Mouse (Mus musculus): ENCODE measurements around the gene Gm3159. TPM values are rescaled to one million over a fixed set of nuclear protein-coding genes. Genes with fewer than 3 reads are reported as not detected.
"Not testable (repeated sequence)": the region's sequence is repeated elsewhere in the genome, so short reads cannot be mapped to it uniquely, and the experiment has no call there.

Gm3159 gene
- not detected for total RNA-seq (2022)

- not testable (repeated sequence) for DNase-seq (ENCODE audit: low spot score in 2 of 2)
These were observed at the start of gene Gm3159 for GRCm38 (mm10) chr14:4397226-4397625. TSS of gene Gm3159 (plus strand) at chr14:4397526.

- not testable (repeated sequence) for DNase-seq (ENCODE audit: low spot score in 2 of 2)
These were observed 28.3 kb upstream of the Gm3159 start for GRCm38 (mm10) chr14:4368991-4369390.

GRCm38 (mm10) chr14:4369691-4370090 is 27.6 kb upstream of the Gm3159 start:
- DNase-seq (ENCODE audit: low spot score in 2 of 2): not testable (repeated sequence)

- not testable (repeated sequence) for DNase-seq (ENCODE audit: low spot score in 2 of 2)
These were observed 19.5 kb upstream of the Gm3159 start for GRCm38 (mm10) chr14:4377871-4378270.

- not testable (repeated sequence) for DNase-seq (ENCODE audit: low spot score in 2 of 2)
These were observed 11.7 kb upstream of the Gm3159 start for GRCm38 (mm10) chr14:4385606-4386005.

- not testable (repeated sequence) for DNase-seq (ENCODE audit: low spot score in 2 of 2)
These were observed 4.3 kb upstream of the Gm3159 start for GRCm38 (mm10) chr14:4392841-4393530.

GRCm38 (mm10) chr14:4398624-4399023 is 1.3 kb downstream of the Gm3159 start:
- not testable (repeated sequence) for DNase-seq (ENCODE audit: low spot score in 2 of 2)

GRCm38 (mm10) chr14:4400115-4400789 is 2.9 kb downstream of the Gm3159 start:
- DNase-seq (ENCODE audit: low spot score in 2 of 2): not testable (repeated sequence)

GRCm38 (mm10) chr14:4401245-4401644 is 3.9 kb downstream of the Gm3159 start:
- not testable (repeated sequence) for DNase-seq (ENCODE audit: low spot score in 2 of 2)

GRCm38 (mm10) chr14:4403840-4404239 is 6.5 kb downstream of the Gm3159 start:
- not testable (repeated sequence) for DNase-seq (ENCODE audit: low spot score in 2 of 2)

- DNase-seq (ENCODE audit: low spot score in 2 of 2): not testable (repeated sequence)
These were observed 12.6 kb downstream of the Gm3159 start for GRCm38 (mm10) chr14:4409939-4410338.

GRCm38 (mm10) chr14:4414965-4415835 is 17.9 kb downstream of the Gm3159 start, which contains the start of gene Gm3164:
TSS of gene Gm3164 (plus strand) at chr14:4415448.
- not testable (repeated sequence) for DNase-seq (ENCODE audit: low spot score in 2 of 2)

- not testable (repeated sequence) for DNase-seq (ENCODE audit: low spot score in 2 of 2)
These were observed 33.4 kb downstream of the Gm3159 start, which contains the start of gene Gm3173 for GRCm38 (mm10) chr14:4430692-4431091. TSS of gene Gm3173 (plus strand) at chr14:4430992.

Other genes with a start within 250 kb of the Gm3159 start
- gene Gm3127, start 232.5 kb upstream of the Gm3159 start, total RNA-seq (2022): not detected
- under 1 TPM in 2 of 4 experiments, not detected in 2; 0.51 to 0.91 TPM for gene Gm2974, start 214.9 kb upstream of the Gm3159 start, total RNA-seq (2022)
- gene Gm3138, start 147.9 kb upstream of the Gm3159 start, total RNA-seq (2022): not detected
- not detected for gene Gm3149, start 80.2 kb upstream of the Gm3159 start, total RNA-seq (2022)
- 1 to 10 TPM in 3 of 4 experiments, under 1 TPM in 1; 0.81 to 1.4 (median 1.1) TPM for gene 2610042L04Rik, start 62.8 kb upstream of the Gm3159 start, total RNA-seq (2022)
- under 1 TPM; 0.21 to 0.94 (median 0.48) TPM for gene Gm3164, start 17.9 kb downstream of the Gm3159 start, total RNA-seq (2022)
- gene Gm3173, start 33.5 kb downstream of the Gm3159 start, total RNA-seq (2022): not detected
- gene Gm3182, start 84.2 kb downstream of the Gm3159 start, total RNA-seq (2022): not detected
- gene Gm3047, start 157.9 kb downstream of the Gm3159 start, total RNA-seq (2022): not detected
- gene Gm8159, start 234.8 kb downstream of the Gm3159 start, total RNA-seq (2022): under 1 TPM; 0.32 to 0.94 (median 0.53) TPM

All from left cerebral cortex, adult 8-10 months (tissue).